Mouse (Mus musculus): Measurements from ENCODE around the gene Eya3. TPM values are rescaled to one million over a fixed set of nuclear protein-coding genes. Genes with fewer than 3 reads are reported as not detected.

Eya3 gene
- polyA plus RNA-seq, 1 experiment from 2014 or later: 25.4 TPM

Other genes starting within 250 kb of the Eya3 start
- 17.4 and 17.6 TPM in 2 replicates for gene Phactr4, start 216.5 kb upstream of the Eya3 start, polyA plus RNA-seq (2015; fragmentation: Nextera tagmentation; extraction: Ambion mirVana)
- gene Med18, start 175.1 kb upstream of the Eya3 start, polyA plus RNA-seq (2015; fragmentation: Nextera tagmentation; extraction: Ambion mirVana): 18.9 and 21.3 TPM in 2 replicates
- gene Sesn2, start 128.5 kb upstream of the Eya3 start, polyA plus RNA-seq (2015; fragmentation: Nextera tagmentation; extraction: Ambion mirVana): 10.8 and 11.2 TPM in 2 replicates
- 1,295 and 1,316 TPM in 2 replicates for gene Atpif1, start 105.3 kb upstream of the Eya3 start, polyA plus RNA-seq (2015; fragmentation: Nextera tagmentation; extraction: Ambion mirVana)
- gene Dnajc8, start 103.4 kb upstream of the Eya3 start, polyA plus RNA-seq (2015; fragmentation: Nextera tagmentation; extraction: Ambion mirVana): 138 and 154 TPM in 2 replicates
- gene Ptafr, start 74.9 kb upstream of the Eya3 start, polyA plus RNA-seq (2015; fragmentation: Nextera tagmentation; extraction: Ambion mirVana): 1.1 TPM in 2 replicates
- 4.0 TPM in 2 replicates for gene Xkr8, start 93.6 kb downstream of the Eya3 start, polyA plus RNA-seq (2015; fragmentation: Nextera tagmentation; extraction: Ambion mirVana)
- 5.7 TPM in 2 replicates for gene Smpdl3b, start 118.3 kb downstream of the Eya3 start, polyA plus RNA-seq (2015; fragmentation: Nextera tagmentation; extraction: Ambion mirVana)
- gene Rpa2, start 129.3 kb downstream of the Eya3 start, polyA plus RNA-seq (2015; fragmentation: Nextera tagmentation; extraction: Ambion mirVana): 85.5 and 88.1 TPM in 2 replicates
- gene Themis2, start 157.4 kb downstream of the Eya3 start, polyA plus RNA-seq (2015; fragmentation: Nextera tagmentation; extraction: Ambion mirVana): 1.7 and 2.0 TPM in 2 replicates
- 50.4 and 54.1 TPM in 2 replicates for gene Ppp1r8, start 204.2 kb downstream of the Eya3 start, polyA plus RNA-seq (2015; fragmentation: Nextera tagmentation; extraction: Ambion mirVana)
- gene Stx12, start 245.5 kb downstream of the Eya3 start, polyA plus RNA-seq (2015; fragmentation: Nextera tagmentation; extraction: Ambion mirVana): 54.2 and 57.7 TPM in 2 replicates

Measured in intestine, embryonic 15.5 days (tissue).